Mouse (Mus musculus) cortical plate, adult 2 months (tissue): ENCODE measurements around the gene Spon1.

Experiments used
- CTCF ChIP-seq: fragments of 200-500 bp; IDR thresholded peaks from 2 replicates; pipeline ENCODE4 v1.5.1; 2011; ENCODE audit warnings: mild to moderate bottlenecking, control low read depth, low read length; ENCODE audit not compliant: insufficient read depth; ENCODE audit errors: extremely low read depth
- POLR2A ChIP-seq: fragments of 200-500 bp; IDR thresholded peaks from 2 replicates; pipeline ENCODE4 v1.6.1; 2011; ENCODE audit warnings: mild to moderate bottlenecking, low read length, control low read depth; ENCODE audit not compliant: insufficient read depth; ENCODE audit errors: extremely low read depth

DNA sequence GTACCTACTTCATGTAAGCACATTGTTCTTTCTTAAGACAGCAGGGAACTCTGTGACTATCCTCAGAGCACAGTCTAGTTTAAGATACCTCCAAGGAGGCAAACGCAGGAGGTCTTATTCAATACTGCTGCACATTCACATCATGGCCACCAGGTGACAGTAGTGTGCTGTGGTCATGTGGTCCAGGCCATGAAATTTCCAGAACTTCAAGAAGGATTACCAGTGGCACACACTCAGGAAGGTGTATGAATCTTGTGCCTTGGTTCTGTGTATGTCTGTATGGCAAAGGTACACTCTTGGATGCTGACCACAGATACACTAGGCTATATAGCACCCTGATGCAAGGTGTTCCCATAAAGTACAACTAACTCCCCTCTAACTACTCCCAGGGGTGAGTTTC is 6.6 kb upstream of the Spon1 start:
- TF ChIP-seq CTCF (peak; percentile 100), POLR2A (no peak)
